Mouse (Mus musculus) B cell, adult 67 days (primary cell): ENCODE results near the gene Gng12. TPM values are rescaled to one million over a fixed set of nuclear protein-coding genes. Genes with fewer than 3 reads are reported as not detected.

ENCODE experiments used
- total RNA-seq, 2 experiments: library from RNA; stranded (reverse); gene quantifications; 4 replicates each; pipeline ENCODE4 v1.2.4; 2023

Gng12 gene
- 1 to 10 TPM; 7.6 to 8.7 TPM for total RNA-seq

GRCm38 (mm10) chr6:66896119-66896920 lies at the start of gene Gng12:
Gng12 (plus strand) TSS chr6:66896397.

GRCm38 (mm10) chr6:67036837-67037628 lies 140.8 kb downstream of the Gng12 start, which contains the start of gene Gadd45a:
Gadd45a (minus strand) TSS chr6:67037457.

Other genes starting within 250 kb of the Gng12 start
- not detected for gene Vmn1r35, start 210.5 kb upstream of the Gng12 start, total RNA-seq
- gene Vmn1r36, start 177.2 kb upstream of the Gng12 start, total RNA-seq, result not detected
- gene Vmn1r37, start 167.0 kb upstream of the Gng12 start, total RNA-seq, result not detected
- not detected for gene Vmn1r38, start 113.8 kb upstream of the Gng12 start, total RNA-seq
- gene Vmn1r39, start 85.8 kb upstream of the Gng12 start, total RNA-seq, result not detected
- gene Gadd45a, start 141.1 kb downstream of the Gng12 start, total RNA-seq, result 10 to 100 TPM; 39.0 to 49.0 TPM